Mouse (Mus musculus) Patski (cell line): ENCODE results near the gene Plxna1. TPM values are rescaled to one million over a fixed set of nuclear protein-coding genes. Genes with fewer than 3 reads are reported as not detected.

Source experiments
- ATAC-seq: fragments of 100-300 bp; one replicate; pipeline ENCODE4 v1.8.0; 2021
- CTCF ChIA-PET: fragments of 350-600 bp; sonication (Branson Sonifier 250); formaldehyde crosslinking; loops from one replicate; lab custom pipeline; 2022; ENCODE audit warnings: inconsistent platforms; lab: Charles Lee
- POLR2A ChIA-PET: fragments of 350-600 bp; sonication (Branson Sonifier 250); formaldehyde crosslinking; loops from one replicate; lab custom pipeline; 2022; ENCODE audit warnings: antibody characterized with exemption, inconsistent platforms; lab: Charles Lee
- DNase-seq: peaks from one replicate; pipeline ENCODE4 v3.0.0-alpha.2; 2011; ENCODE audit warnings: low read depth, low spot score
- H3K27me3 ChIP-seq: fragments of 371-371 bp; one replicate; pipeline ENCODE4 v1.5.1; 2021
- CTCF ChIP-seq: fragments of 100-300 bp; IDR thresholded peaks from one replicate; pipeline ENCODE4 v1.5.1; 2021
- in situ Hi-C: fragments of 300-500 bp; cut with MboI; formaldehyde crosslinking; loops from 3 replicates; pipeline ENCODE4 v1.11.1; 2018; ENCODE audit warnings: low pct_unique_long_range_greater_than_20kb, mixed read lengths
- polyA plus RNA-seq: library from polyadenylated mRNA; unstranded; gene quantifications from one replicate; pipeline ENCODE4 v1.2.3, GENCODE M21; 2021

The Plxna1 gene
- polyA plus RNA-seq, 1 experiment from 2014 or later: 103 TPM

- no peaks in the 10 kb centered on the region for H3K27me3 ChIP-seq
- ChIA-PET CTCF (interaction anchor here (1.7 kb wide), 1 partner anchor 18 kb away, joined by 4 read pairs; no protein-coding TSS in a partner anchor), POLR2A (interaction anchor here (0.6 kb wide), 1 partner anchor 98 kb away, joined by 4 read pairs; no protein-coding TSS in a partner anchor)
- no peak for ATAC-seq
- DNase-seq: no peak
- no peak for TF ChIP-seq CTCF
- in situ Hi-C loops: no loop called here
These were observed 76.7 kb downstream of the Plxna1 start for GRCm38 (mm10) chr6:89285561-89286285.

GRCm38 (mm10) chr6:89285116-89285515 is 77.3 kb downstream of the Plxna1 start:
- CTCF ChIA-PET: interaction anchor here (1.7 kb wide), 1 partner anchor 17 kb away, joined by 4 read pairs; no protein-coding TSS in a partner anchor
- no peaks in the 10 kb centered on the region for H3K27me3 ChIP-seq
- TF ChIP-seq CTCF: no peak
- POLR2A ChIA-PET: no interaction called here
- in situ Hi-C loops: no loop called here
- DNase-seq: no peak
- ATAC-seq: no peak

GRCm38 (mm10) chr6:89283095-89283494 is 79.3 kb downstream of the Plxna1 start:
- DNase-seq (no peak), ATAC-seq (no peak)
- in situ Hi-C loops: no loop called here
- CTCF ChIA-PET: interaction anchor here (1.0 to 1.6 kb wide), 2 partner anchors 11 to 27 kb away, joined by 3 to 4 read pairs; no protein-coding TSS in a partner anchor
- TF ChIP-seq CTCF: no peak
- no peaks in the 10 kb centered on the region for H3K27me3 ChIP-seq
- POLR2A ChIA-PET: no interaction called here

GRCm38 (mm10) chr6:89282626-89283025 is 79.8 kb downstream of the Plxna1 start:
- in situ Hi-C loops: no loop called here
- ATAC-seq: no peak
- no peaks in the 10 kb centered on the region for H3K27me3 ChIP-seq
- POLR2A ChIA-PET: interaction anchor here (0.6 kb wide), 1 partner anchor 268 kb away, joined by 5 read pairs; no protein-coding TSS in a partner anchor
- TF ChIP-seq CTCF: no peak
- DNase-seq: no peak
- CTCF ChIA-PET: interaction anchor here (1.0 to 1.6 kb wide), 2 partner anchors 11 to 27 kb away, joined by 3 to 4 read pairs; no protein-coding TSS in a partner anchor

GRCm38 (mm10) chr6:89281492-89282332 is 80.7 kb downstream of the Plxna1 start:
- DNase-seq (no peak), ATAC-seq (no peak)
- ChIA-PET CTCF (interaction anchor here (1.6 kb wide), 1 partner anchor 10 kb away, joined by 4 read pairs; no protein-coding TSS in a partner anchor), POLR2A (interaction anchor here (0.6 kb wide), 1 partner anchor 269 kb away, joined by 5 read pairs; no protein-coding TSS in a partner anchor)
- no peak for TF ChIP-seq CTCF
- no peaks in the 10 kb centered on the region for H3K27me3 ChIP-seq
- in situ Hi-C loops: no loop called here

GRCm38 (mm10) chr6:89280555-89280954 is 81.9 kb downstream of the Plxna1 start:
- no peak for TF ChIP-seq CTCF
- CTCF ChIA-PET: no interaction called here
- no peaks in the 10 kb centered on the region for H3K27me3 ChIP-seq
- ATAC-seq (no peak), DNase-seq (no peak)
- in situ Hi-C loops: no loop called here
- POLR2A ChIA-PET: no interaction called here

- H3K27me3 ChIP-seq: peaks cover 22% of the 10 kb centered on the region
- CTCF ChIA-PET: interaction anchor here (1.6 to 1.8 kb wide), 2 partner anchors 10 kb away, joined by 4 read pairs; no protein-coding TSS in a partner anchor
- DNase-seq (no peak), ATAC-seq (no peak)
- no peak for TF ChIP-seq CTCF
- POLR2A ChIA-PET: interaction anchor here (0.5 kb wide), 1 partner anchor 16 kb away, joined by 5 read pairs; no protein-coding TSS in a partner anchor
- in situ Hi-C loops: no loop called here
These were observed 90.5 kb downstream of the Plxna1 start for GRCm38 (mm10) chr6:89271731-89272475.

GRCm38 (mm10) chr6:89267181-89267580 is 95.2 kb downstream of the Plxna1 start:
- CTCF ChIA-PET: no interaction called here
- H3K27me3 ChIP-seq: peaks cover 21% of the 10 kb centered on the region
- TF ChIP-seq CTCF: no peak
- POLR2A ChIA-PET: no interaction called here
- in situ Hi-C loops: no loop called here
- no peak for DNase-seq
- no peak for ATAC-seq

Other genes starting within 250 kb of the Plxna1 start
- 53.2 TPM for gene Chchd6, start 233.0 kb upstream of the Plxna1 start, polyA plus RNA-seq